Mouse (Mus musculus) liver, embryonic 11.5 days (tissue): ENCODE results near the gene Klf4. TPM values are rescaled to one million over a fixed set of nuclear protein-coding genes. Genes with fewer than 3 reads are reported as not detected.

ENCODE experiments used
- ATAC-seq: fragments of 200-750 bp; cut with Nextera tagmentation; replicated peaks from 2 replicates; pipeline ENCODE4 v1.8.0; 2017; ENCODE audit warnings: moderate number of reproducible peaks, mild to moderate bottlenecking, moderate TSS enrichment, moderate library complexity; ENCODE audit not compliant: low FRiP score
- DNase-seq: peaks from one replicate; pipeline ENCODE4 v3.0.0-alpha.2; 2017; ENCODE audit warnings: low spot score
- H3K27ac ChIP-seq: fragments of 300-500 bp; sonication (generic); 2 replicates; pipeline ENCODE4 v1.5.1; 2014; ENCODE audit warnings: mild to moderate bottlenecking, low read depth, low read length, control low read depth
- H3K27me3 ChIP-seq: fragments of 300-500 bp; sonication (generic); replicated peaks from 2 replicates; pipeline ENCODE4 v1.6.1; 2014; ENCODE audit warnings: low read length, mixed read lengths; ENCODE audit not compliant: control insufficient read depth, insufficient read depth
- H3K36me3 ChIP-seq: fragments of 300-500 bp; sonication (generic); 2 replicates; pipeline ENCODE4 v1.6.1; 2014; ENCODE audit warnings: mild to moderate bottlenecking, low read length, moderate library complexity, mixed read lengths; ENCODE audit not compliant: control insufficient read depth, insufficient read depth
- H3K4me1 ChIP-seq: fragments of 300-500 bp; sonication (generic); replicated peaks from 2 replicates; pipeline ENCODE4 v1.6.1; 2014; ENCODE audit warnings: low read length, mixed read lengths; ENCODE audit not compliant: control insufficient read depth, insufficient read depth
- H3K4me2 ChIP-seq: fragments of 300-500 bp; sonication (generic); 2 replicates; pipeline ENCODE4 v1.6.1; 2014; ENCODE audit warnings: mild to moderate bottlenecking, control low read depth, moderate library complexity
- H3K4me3 ChIP-seq: fragments of 300-500 bp; sonication (generic); 2 replicates; pipeline ENCODE4 v1.5.1; 2014; ENCODE audit warnings: low read depth, low read length, control low read depth
- H3K9ac ChIP-seq: fragments of 300-500 bp; sonication (generic); 2 replicates; pipeline ENCODE4 v1.6.1; 2014; ENCODE audit warnings: low read depth, low read length, control low read depth
- H3K9me3 ChIP-seq: fragments of 300-500 bp; sonication (generic); 2 replicates; pipeline ENCODE4 v1.6.1; 2016; ENCODE audit warnings: low read length, inconsistent platforms, mixed read lengths; ENCODE audit not compliant: control insufficient read depth
- WGBS: fragments of 180-500 bp; shearing (Covaris S2); extraction: QIAGEN DNeasy Blood & Tissue Kit; methylation state at CpG from one replicate; pipeline ENCODE4 v1.1.7; 2014; 5-methylcytosine and 5-hydroxymethylcytosine counted together
- polyA plus RNA-seq: library from polyadenylated mRNA; unstranded; fragments of >200 nt; fragmentation: Nextera tagmentation; extraction: Ambion mirVana; gene quantifications from 2 replicates; pipeline ENCODE4 v1.2.1, GENCODE M21; 2014

Klf4 gene
- polyA plus RNA-seq, 1 experiment from 2014 or later: 0.97 TPM

- DNase-seq (peak; percentile 72), ATAC-seq (peak; percentile 41; the same call in 1 of the 2 replicates)
- Histone ChIP-seq H3K36me3 (no peaks in the 10 kb centered on the region), H3K9me3 (no peaks in the 10 kb centered on the region), H3K4me2 (peak overlapping the region; percentile 57), H3K9ac (0 out of 2 replicates have a peak overlapping the region, but pooled peaks have one; percentile 14), H3K27me3 (no peaks in the 10 kb centered on the region), H3K27ac (no peak overlapping the region), H3K4me1 (peaks cover 3% of the 10 kb centered on the region; the same call in 1 of the 2 replicates), H3K4me3 (0 out of 2 replicates have a peak overlapping the region, but pooled peaks have one; percentile 4)
- WGBS: 17% methylated on average over 25 of the region's 25 CpGs
Measured at GRCm38 (mm10) chr4:55480322-55480767, 51.9 kb downstream of the Klf4 start.

DNA sequence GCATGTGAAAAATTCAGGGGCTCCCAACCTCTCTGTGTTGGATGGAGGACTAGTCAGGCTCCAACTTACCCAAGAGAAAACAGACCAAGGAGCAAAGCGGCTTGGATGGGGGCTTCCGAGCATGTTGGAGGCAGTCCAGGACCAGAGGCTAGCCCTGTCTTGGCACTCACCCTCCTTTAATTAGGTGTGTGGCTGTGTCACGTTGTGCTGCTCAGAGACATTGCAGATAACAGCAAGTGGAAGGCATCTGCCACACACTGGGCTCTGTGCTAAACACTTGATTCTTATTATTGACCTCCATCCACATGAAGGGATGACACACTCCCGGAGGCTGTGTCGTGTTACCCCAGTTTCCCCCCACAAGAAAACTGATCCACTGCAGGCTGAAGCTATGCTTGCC, 53.9 kb downstream of the Klf4 start:
- Histone ChIP-seq H3K9me3 (no peaks in the 10 kb centered on the region), H3K27me3 (no peaks in the 10 kb centered on the region), H3K9ac (no peak overlapping the region), H3K36me3 (no peaks in the 10 kb centered on the region), H3K27ac (no peak overlapping the region), H3K4me3 (no peak overlapping the region), H3K4me2 (no peak overlapping the region), H3K4me1 (peaks cover 3% of the 10 kb centered on the region; the same call in 1 of the 2 replicates)
- WGBS: 71% methylated on average over 5 of the region's 5 CpGs
- ATAC-seq (no peak), DNase-seq (no peak)

GRCm38 (mm10) chr4:55477933-55478332, 54.3 kb downstream of the Klf4 start:
- WGBS: 32% methylated on average over 4 of the region's 4 CpGs
- Histone ChIP-seq H3K9ac (no peak overlapping the region), H3K4me1 (peaks cover 3% of the 10 kb centered on the region; the same call in 1 of the 2 replicates), H3K4me2 (no peak overlapping the region), H3K4me3 (no peak overlapping the region), H3K27me3 (no peaks in the 10 kb centered on the region), H3K36me3 (no peaks in the 10 kb centered on the region), H3K9me3 (no peaks in the 10 kb centered on the region), H3K27ac (no peak overlapping the region)
- DNase-seq (no peak), ATAC-seq (no peak)

DNA sequence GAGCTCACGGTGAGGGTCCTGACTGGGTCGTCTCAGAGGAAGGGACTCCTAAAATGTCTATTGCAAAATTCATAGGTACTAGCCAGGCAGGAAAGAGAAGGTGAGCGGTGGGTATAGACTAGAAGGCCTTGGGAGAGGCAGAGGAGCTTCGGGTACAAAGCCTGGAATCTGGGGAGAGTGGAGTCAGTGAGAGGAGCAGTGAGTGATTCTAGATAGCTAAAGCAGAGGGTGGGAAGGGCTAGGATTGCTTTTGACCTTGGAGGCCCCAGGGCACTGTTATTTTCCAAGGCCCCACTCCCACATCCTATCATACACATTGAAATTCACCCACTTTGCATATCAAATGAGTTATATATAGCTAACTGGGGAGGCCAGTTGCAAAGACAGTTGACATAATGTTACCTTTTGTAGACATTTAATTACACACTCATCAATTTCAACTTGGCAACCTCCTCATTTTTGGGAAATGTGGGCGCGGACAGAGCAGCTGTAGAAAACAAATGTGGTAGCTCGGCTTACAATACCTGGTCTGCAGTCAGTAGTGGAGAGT, 55.0 kb downstream of the Klf4 start:
- Histone ChIP-seq H3K36me3 (no peaks in the 10 kb centered on the region), H3K4me3 (no peak overlapping the region), H3K27ac (no peak overlapping the region), H3K9me3 (no peaks in the 10 kb centered on the region), H3K9ac (no peak overlapping the region), H3K4me1 (peaks cover 3% of the 10 kb centered on the region; the same call in 1 of the 2 replicates), H3K27me3 (no peaks in the 10 kb centered on the region), H3K4me2 (no peak overlapping the region)
- WGBS: 79% methylated on average over 7 of the region's 7 CpGs
- ATAC-seq (no peak), DNase-seq (no peak)

Other genes starting within 250 kb of the Klf4 start
- gene Rad23b, start 182.4 kb downstream of the Klf4 start, polyA plus RNA-seq: 61.9 and 67.9 TPM in 2 replicates